Mouse (Mus musculus) limb, embryonic 11.5 days (tissue): ENCODE results near the gene Uhrf1. TPM values are rescaled to one million over a fixed set of nuclear protein-coding genes. Genes with fewer than 3 reads are reported as not detected.

ENCODE experiments used
- ATAC-seq: fragments of 200-750 bp; cut with Nextera tagmentation; 2 replicates; pipeline ENCODE4 v1.8.0; 2017; ENCODE audit warnings: low read depth; ENCODE audit not compliant: insufficient number of reproducible peaks, low FRiP score, low TSS enrichment
- DNase-seq: peaks from one replicate; pipeline ENCODE4 v3.0.0-alpha.2; 2015; ENCODE audit warnings: low spot score
- H3K27ac ChIP-seq: fragments of 300-500 bp; sonication (generic); replicated peaks from 2 replicates; pipeline ENCODE4 v1.5.1; 2014; ENCODE audit warnings: low read depth, mild to moderate bottlenecking, low read length
- H3K27me3 ChIP-seq: fragments of 300-500 bp; sonication (generic); 2 replicates; pipeline ENCODE4 v1.6.1; 2014; ENCODE audit warnings: mild to moderate bottlenecking, low read length, mixed read lengths; ENCODE audit not compliant: control insufficient read depth, insufficient read depth
- H3K36me3 ChIP-seq: fragments of 300-500 bp; sonication (generic); 2 replicates; pipeline ENCODE4 v1.6.1; 2014; ENCODE audit warnings: mild to moderate bottlenecking, low read length, moderate library complexity, mixed read lengths; ENCODE audit not compliant: control insufficient read depth, insufficient read depth
- H3K4me1 ChIP-seq: fragments of 300-500 bp; sonication (generic); 2 replicates; pipeline ENCODE4 v1.6.1; 2014; ENCODE audit warnings: low read length, mixed read lengths; ENCODE audit not compliant: control insufficient read depth, insufficient read depth
- H3K4me2 ChIP-seq: fragments of 300-500 bp; sonication (generic); 2 replicates; pipeline ENCODE4 v1.6.1; 2014; ENCODE audit warnings: low read depth, mild to moderate bottlenecking, moderate library complexity; ENCODE audit not compliant: severe bottlenecking
- H3K4me3 ChIP-seq: fragments of 300-500 bp; sonication (generic); 2 replicates; pipeline ENCODE4 v1.5.1; 2014; ENCODE audit warnings: low read depth, low read length
- H3K9ac ChIP-seq: fragments of 300-500 bp; sonication (generic); 2 replicates; pipeline ENCODE4 v1.6.1; 2014; ENCODE audit warnings: mild to moderate bottlenecking, low read length
- H3K9me3 ChIP-seq: fragments of 300-500 bp; sonication (generic); 2 replicates; pipeline ENCODE4 v1.6.1; 2016; ENCODE audit warnings: low read length; ENCODE audit not compliant: control insufficient read depth
- WGBS: fragments of 180-500 bp; shearing (Covaris S2); extraction: QIAGEN DNeasy Blood & Tissue Kit; methylation state at CpG from one replicate; pipeline ENCODE4 v1.1.7; 2014; 5-methylcytosine and 5-hydroxymethylcytosine counted together
- polyA plus RNA-seq: library from polyadenylated mRNA; unstranded; fragments of >200 nt; fragmentation: Nextera tagmentation; extraction: Ambion mirVana; gene quantifications from 2 replicates; pipeline ENCODE4 v1.2.1, GENCODE M21; 2014

The Uhrf1 gene
- polyA plus RNA-seq, 1 experiment from 2014 or later: 153 TPM

DNA sequence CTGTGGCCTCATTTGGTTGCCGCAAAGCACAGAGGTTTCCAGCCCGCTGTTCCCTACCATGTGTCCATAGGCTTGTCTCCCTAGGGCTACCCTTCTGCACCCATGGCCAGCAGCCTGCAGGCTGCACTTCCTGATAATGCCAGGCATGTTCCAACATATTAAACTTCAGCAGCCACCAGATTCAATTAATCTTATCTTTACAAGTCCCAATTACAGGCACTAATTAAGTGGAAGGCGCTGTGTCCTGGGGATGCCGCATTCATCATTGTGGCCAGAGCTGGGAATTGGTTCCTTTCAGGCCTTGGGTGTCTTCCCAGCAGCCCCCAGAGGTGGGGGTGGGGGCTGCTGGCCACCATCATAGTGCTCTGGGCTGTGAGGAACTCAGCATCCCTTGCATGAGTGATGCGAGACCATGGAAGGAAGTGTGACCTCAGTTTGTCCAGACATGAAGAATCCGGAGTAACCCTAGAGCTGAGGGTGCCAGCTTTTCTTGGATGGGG lies 65.2 kb downstream of the Uhrf1 start:
- WGBS: 90% methylated on average over 6 of the region's 6 CpGs
- no peak overlapping the region for H3K27ac ChIP-seq
- H3K4me3 ChIP-seq: no peak overlapping the region
- H3K4me2 ChIP-seq: no peak overlapping the region
- H3K4me1 ChIP-seq: peaks cover 5% of the 10 kb centered on the region; the same call in 1 of the 2 replicates
- H3K36me3 ChIP-seq: peaks cover 3% of the 10 kb centered on the region; the same call in 1 of the 2 replicates
- no peaks in the 10 kb centered on the region for H3K9me3 ChIP-seq
- no peaks in the 10 kb centered on the region for H3K27me3 ChIP-seq
- DNase-seq (no peak), ATAC-seq (no peak)
- no peak overlapping the region for H3K9ac ChIP-seq

DNA sequence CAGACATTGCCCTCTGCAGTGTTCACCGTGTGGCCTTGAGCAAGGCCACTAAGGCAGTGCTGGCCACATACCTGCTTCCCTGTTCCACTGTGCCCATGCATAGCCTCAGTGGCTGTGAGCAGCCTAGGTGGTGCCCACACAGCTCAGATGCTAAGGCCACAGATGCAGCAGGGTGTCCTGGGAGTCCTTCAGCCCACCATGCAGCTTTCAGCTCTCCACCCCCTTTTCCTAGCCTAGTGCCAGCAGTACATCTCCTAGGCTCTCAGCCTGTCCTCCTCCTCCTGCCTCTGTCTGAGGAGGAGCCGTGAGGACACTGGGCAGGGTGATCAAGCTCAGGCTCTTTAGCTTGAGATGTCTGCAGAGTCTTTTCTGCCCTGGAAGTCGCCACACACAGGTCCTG lies 67.0 kb downstream of the Uhrf1 start:
- Histone ChIP-seq H3K9me3 (no peaks in the 10 kb centered on the region), H3K4me2 (no peak overlapping the region), H3K27me3 (no peaks in the 10 kb centered on the region), H3K36me3 (peaks cover 7% of the 10 kb centered on the region), H3K27ac (no peak overlapping the region), H3K9ac (no peak overlapping the region), H3K4me1 (peaks cover 5% of the 10 kb centered on the region; the same call in 1 of the 2 replicates), H3K4me3 (no peak overlapping the region)
- WGBS: 86% methylated on average over 3 of the region's 3 CpGs
- no peak for DNase-seq
- no peak for ATAC-seq

DNA sequence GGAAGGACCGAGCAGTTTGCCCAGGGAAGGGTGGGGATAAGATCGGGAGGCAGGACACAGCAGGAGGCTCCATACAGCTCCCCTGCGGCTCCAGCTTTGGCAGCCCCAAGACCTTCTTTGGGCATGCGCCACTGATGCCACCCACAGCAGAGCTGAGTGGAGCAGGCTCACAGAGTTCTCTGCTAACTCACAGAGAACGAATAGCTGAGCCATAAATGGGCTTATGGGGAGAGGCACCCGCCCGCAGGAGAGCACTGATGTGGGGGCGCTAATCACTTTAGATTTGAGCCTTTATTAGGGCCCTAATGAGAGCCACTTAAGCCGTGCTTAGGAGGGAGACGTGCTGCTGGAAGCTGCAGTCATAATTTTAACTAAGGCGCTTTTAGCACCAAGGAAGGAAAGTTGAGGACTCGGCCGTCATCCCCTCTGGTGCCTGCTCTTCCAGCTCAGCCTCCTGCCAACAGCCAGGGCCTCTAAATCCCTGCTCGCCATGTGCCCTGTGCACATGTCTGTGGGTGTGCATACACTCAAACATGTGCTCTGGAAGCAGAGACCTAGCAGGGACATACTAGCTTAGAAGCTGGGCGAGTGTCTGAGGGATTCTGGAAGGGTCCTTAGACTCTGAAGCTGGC lies 68.0 kb downstream of the Uhrf1 start:
- Histone ChIP-seq H3K9ac (no peak overlapping the region), H3K4me3 (no peak overlapping the region), H3K27me3 (no peaks in the 10 kb centered on the region), H3K9me3 (no peaks in the 10 kb centered on the region), H3K36me3 (peaks cover 11% of the 10 kb centered on the region), H3K4me1 (no peaks in the 10 kb centered on the region), H3K27ac (no peak overlapping the region), H3K4me2 (no peak overlapping the region)
- DNase-seq: no peak
- 56% methylated on average over 15 of the region's 15 CpGs for WGBS
- no peak for ATAC-seq

DNA sequence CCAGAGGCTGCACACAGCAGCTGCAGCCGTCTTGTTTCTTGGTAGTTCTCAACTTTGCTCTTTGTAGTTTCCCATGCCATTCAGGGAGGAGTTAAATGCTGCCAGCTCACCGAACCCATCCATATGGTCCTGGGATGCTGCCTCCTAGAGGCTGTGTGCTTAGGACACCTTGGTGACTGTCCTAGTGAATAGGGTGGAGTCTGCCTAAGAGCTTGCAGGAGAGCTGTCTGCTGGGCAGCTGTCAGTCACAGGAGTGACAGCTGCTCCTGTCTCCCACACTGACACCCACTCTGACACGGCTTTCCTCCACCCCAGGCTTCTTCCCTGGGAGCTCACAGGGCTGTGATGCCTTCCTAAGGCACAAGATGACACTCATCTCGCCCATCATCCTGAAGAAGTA lies 69.0 kb downstream of the Uhrf1 start:
- 71% methylated on average over 4 of the region's 4 CpGs for WGBS
- H3K9ac ChIP-seq: no peak overlapping the region
- ATAC-seq (no peak), DNase-seq (no peak)
- peaks cover 14% of the 10 kb centered on the region for H3K36me3 ChIP-seq
- no peak overlapping the region for H3K27ac ChIP-seq
- no peaks in the 10 kb centered on the region for H3K9me3 ChIP-seq
- no peak overlapping the region for H3K4me3 ChIP-seq
- no peaks in the 10 kb centered on the region for H3K27me3 ChIP-seq
- no peak overlapping the region for H3K4me2 ChIP-seq
- no peaks in the 10 kb centered on the region for H3K4me1 ChIP-seq

Other genes with a start within 250 kb of the Uhrf1 start
- 38.5 and 39.1 TPM in 2 replicates for gene Ubxn6, start 228.3 kb upstream of the Uhrf1 start, polyA plus RNA-seq
- gene Hdgfl2, start 223.7 kb upstream of the Uhrf1 start, polyA plus RNA-seq: 144 and 151 TPM in 2 replicates
- 0.09 TPM in 1 of 2 replicates, not detected in the other for gene Plin4, start 193.5 kb upstream of the Uhrf1 start, polyA plus RNA-seq
- gene Plin5, start 185.7 kb upstream of the Uhrf1 start, polyA plus RNA-seq: 0.16 and 0.43 TPM in 2 replicates
- 0.28 TPM in 1 of 2 replicates, not detected in the other for gene Lrg1, start 181.3 kb upstream of the Uhrf1 start, polyA plus RNA-seq
- gene Sema6b, start 163.0 kb upstream of the Uhrf1 start, polyA plus RNA-seq: 0.60 and 0.88 TPM in 2 replicates
- gene Tnfaip8l1, start 140.8 kb upstream of the Uhrf1 start, polyA plus RNA-seq: 8.2 and 9.2 TPM in 2 replicates
- 65.6 and 65.9 TPM in 2 replicates for gene Mydgf, start 119.4 kb upstream of the Uhrf1 start, polyA plus RNA-seq
- 34.3 and 37.0 TPM in 2 replicates for gene Dpp9, start 84.4 kb upstream of the Uhrf1 start, polyA plus RNA-seq
- gene Fem1a, start 46.5 kb upstream of the Uhrf1 start, polyA plus RNA-seq: 12.5 and 12.8 TPM in 2 replicates
- 3.2 and 3.8 TPM in 2 replicates for gene Ticam1, start 26.5 kb upstream of the Uhrf1 start, polyA plus RNA-seq
- gene Plin3, start 10.4 kb upstream of the Uhrf1 start, polyA plus RNA-seq: 58.7 and 66.0 TPM in 2 replicates
- gene Arrdc5, start 3.0 kb upstream of the Uhrf1 start, polyA plus RNA-seq: not detected in 2 replicates
- 33.2 and 34.4 TPM in 2 replicates for gene Kdm4b, start 22.7 kb downstream of the Uhrf1 start, polyA plus RNA-seq
- gene Ptprs, start 173.2 kb downstream of the Uhrf1 start, polyA plus RNA-seq: 82.5 and 86.2 TPM in 2 replicates
- gene Znrf4, start 209.1 kb downstream of the Uhrf1 start, polyA plus RNA-seq: not detected in 2 replicates